Mouse (Mus musculus): ENCODE results near the gene Gm28230.

GRCm38 (mm10) chr2:74704393-74704998 is 22.0 kb upstream of the Gm28230 start, which contains the start of gene Hoxd8:
- TF ChIP-seq MYOG (IDR thresholded peaks at IDR 0.05; ENCODE audit: control insufficient read depth, extremely low read depth, insufficient read length): no peak
- TF ChIP-seq CTCF (IDR thresholded peaks at IDR 0.05; ENCODE audit: control insufficient read depth, insufficient read depth, insufficient read length): no peak
